1 mouse cellular context compared by ENCODE assay signal in genomic region chr11:120959564-120959963, GRCm38 (mm10).
TF ChIP-seq lines count a peak whose summit lies in the region.

No protein-coding gene starts in this region.

TF ChIP-seq in MEL, 35 proteins besides CTCF, POLR2A, EP300 and RAD21:
- TF ChIP-seq JUND (IDR thresholded peaks at IDR 0.05; ENCODE audit: low read depth, low read length) (no peak), MYC (IDR thresholded peaks at IDR 0.05; ENCODE audit: low read depth, low read length) (peak; percentile 66; the same call in 1 of the 2 replicates), TAL1 (IDR thresholded peaks at IDR 0.05; ENCODE audit: low read length) (peak; percentile 17; the same call in 1 of the 2 replicates), MXI1 (IDR thresholded peaks at IDR 0.05; ENCODE audit: low read depth, low read length) (peak; percentile 46), SMC3 (IDR thresholded peaks at IDR 0.05; ENCODE audit: low read depth, low read length) (no peak), GATA1 (IDR thresholded peaks at IDR 0.05; ENCODE audit: low read depth, low read length) (0 out of 2 replicates have a peak, but pooled peaks have one; percentile 19)
